Mouse (Mus musculus): Measurements from ENCODE around the gene Hspa1b.
A peak's percentile ranks its signal among the peaks of the same experiment; 100 is the strongest.

- no peak for TF ChIP-seq CTCF (IDR thresholded peaks at IDR 0.05; ENCODE audit: extremely low read depth, insufficient read depth, insufficient read length, insufficient replicate concordance)
- peak; percentile 77 for TF ChIP-seq POLR2A (IDR thresholded peaks at IDR 0.05; ENCODE audit: low read depth, low read length)
Measured at GRCm38 (mm10) chr17:34981690-34982180, 22.7 kb upstream of the Hspa1b start, which contains the start of gene Lsm2.
